Mouse (Mus musculus) G1E (cell line): ENCODE data around the gene Ganab.

Experiments
- CTCF ChIP-seq: IDR thresholded peaks from 2 replicates; pipeline ENCODE4 v1.5.1; 2012; ENCODE audit warnings: low read depth, low read length, inconsistent platforms, mixed read lengths
- GATA1 ChIP-seq: IDR thresholded peaks from 2 replicates; pipeline ENCODE4 v1.6.1; 2012; ENCODE audit warnings: borderline replicate concordance, low read length, inconsistent platforms, mixed read lengths
- GATA2 ChIP-seq: IDR thresholded peaks from 2 replicates; pipeline ENCODE4 v1.6.1; 2012; ENCODE audit warnings: low read depth, low read length, inconsistent platforms, borderline replicate concordance
- POLR2AphosphoS5 ChIP-seq: IDR thresholded peaks from 2 replicates; pipeline ENCODE4 v1.6.1; 2012; ENCODE audit warnings: low read depth, low read length, inconsistent platforms; ENCODE audit not compliant: insufficient replicate concordance
- TAL1 ChIP-seq: conservative IDR thresholded peaks from 2 replicates; pipeline ENCODE4 v1.6.1; 2012; ENCODE audit warnings: low read depth, low read length, inconsistent platforms, mixed read lengths

DNA sequence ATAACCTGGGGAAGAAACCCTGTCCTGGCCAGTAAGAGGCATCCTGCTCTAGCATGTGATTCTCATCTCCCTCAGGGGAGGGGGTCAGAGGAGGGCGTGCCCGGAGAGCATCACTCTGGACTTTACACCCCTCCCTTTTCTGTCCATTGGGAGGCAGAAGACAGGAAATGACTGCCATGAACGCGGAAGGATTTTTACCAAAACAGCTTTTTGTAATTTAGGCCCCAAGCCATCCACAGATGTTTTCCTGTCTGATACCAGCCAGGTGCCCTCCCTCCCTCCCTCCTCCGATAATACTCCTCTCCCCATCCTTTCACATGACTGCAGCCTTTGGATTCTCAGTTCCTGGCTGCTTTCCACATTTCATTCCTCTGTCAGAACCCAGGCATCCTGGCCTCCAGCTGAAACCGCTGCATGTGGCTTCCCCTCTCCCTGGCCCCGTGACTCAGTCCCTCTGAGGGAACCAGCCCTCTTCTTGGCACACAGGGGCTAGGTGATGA lies 47.4 kb upstream of the Ganab start, which contains the start of gene Lrrn4cl:
- TF ChIP-seq TAL1 (no peak), GATA1 (no peak), CTCF (no peak), POLR2AphosphoS5 (no peak), GATA2 (no peak)
